Mouse (Mus musculus): Measurements from ENCODE around the gene Pcf11. TPM values are rescaled to one million over a fixed set of nuclear protein-coding genes. Genes with fewer than 3 reads are reported as not detected.

Gene Pcf11
- polyA plus RNA-seq (2015; fragmentation: Nextera tagmentation; extraction: Ambion mirVana), result 9.8 and 10.8 TPM in 2 replicates

GRCm38 (mm10) chr7:92669507-92670471, at the start of gene Pcf11:
Gene Pcf11 (minus strand): TSS chr7:92669934.
- DNase-seq (peak; percentile 93), ATAC-seq (ENCODE audit: low read depth) (peak; percentile 92)
- Histone ChIP-seq H3K4me3 (replicated peaks) (peak within 1 kb of the TSS; percentile 97), H3K4me2 (peak within 1 kb of the TSS; percentile 83), H3K9me3 (replicated peaks) (no peaks in the 10 kb centered on the region), H3K4me1 (replicated peaks) (peaks cover 29% of the 10 kb centered on the region), H3K27me3 (no peaks in the 10 kb centered on the region), H3K36me3 (peaks cover 10% of the 10 kb centered on the region), H3K27ac (peak within 1 kb of the TSS; percentile 97), H3K9ac (peak within 1 kb of the TSS; percentile 98)
- WGBS (ENCODE audit: insufficient replicate concordance), result under 1% methylated on average over 84 of the region's 88 CpGs

- Histone ChIP-seq H3K9me3 (replicated peaks) (no peaks in the 10 kb centered on the region), H3K9ac (no peak overlapping the region), H3K36me3 (no peaks in the 10 kb centered on the region), H3K4me1 (replicated peaks) (no peaks in the 10 kb centered on the region), H3K27ac (no peak overlapping the region), H3K4me2 (no peak overlapping the region), H3K4me3 (replicated peaks) (no peak overlapping the region), H3K27me3 (0 out of 2 replicates have a peak, but pooled peaks cover 7% of the 10 kb centered on the region)
- DNase-seq, result no peak
- 44% methylated on average over 1 of the region's 1 CpGs for WGBS (ENCODE audit: insufficient replicate concordance)
- no peak for ATAC-seq (ENCODE audit: low read depth)
These were observed 45.3 kb upstream of the Pcf11 start for GRCm38 (mm10) chr7:92715055-92715454.

- no peaks in the 10 kb centered on the region for H3K4me1 ChIP-seq (replicated peaks)
- WGBS (ENCODE audit: insufficient replicate concordance), result 31% methylated on average over 3 of the region's 3 CpGs
- H3K27ac ChIP-seq, result no peak overlapping the region
- H3K4me2 ChIP-seq, result no peak overlapping the region
- 0 out of 2 replicates have a peak, but pooled peaks cover 7% of the 10 kb centered on the region for H3K27me3 ChIP-seq
- DNase-seq (no peak), ATAC-seq (ENCODE audit: low read depth) (no peak)
- H3K9me3 ChIP-seq (replicated peaks), result no peaks in the 10 kb centered on the region
- H3K9ac ChIP-seq, result no peak overlapping the region
- no peak overlapping the region for H3K4me3 ChIP-seq (replicated peaks)
- H3K36me3 ChIP-seq, result no peaks in the 10 kb centered on the region
These were observed 41.9 kb upstream of the Pcf11 start for GRCm38 (mm10) chr7:92711593-92711992.

GRCm38 (mm10) chr7:92709573-92709972, 39.8 kb upstream of the Pcf11 start:
- DNase-seq, result no peak
- no peaks in the 10 kb centered on the region for H3K9me3 ChIP-seq (replicated peaks)
- H3K27ac ChIP-seq, result no peak overlapping the region
- no peaks in the 10 kb centered on the region for H3K4me1 ChIP-seq (replicated peaks)
- H3K27me3 ChIP-seq, result 0 out of 2 replicates have a peak, but pooled peaks cover 7% of the 10 kb centered on the region
- no peaks in the 10 kb centered on the region for H3K36me3 ChIP-seq
- 41% methylated on average over 2 of the region's 2 CpGs for WGBS (ENCODE audit: insufficient replicate concordance)
- H3K4me3 ChIP-seq (replicated peaks), result no peak overlapping the region
- no peak overlapping the region for H3K4me2 ChIP-seq
- no peak for ATAC-seq (ENCODE audit: low read depth)
- H3K9ac ChIP-seq, result no peak overlapping the region

GRCm38 (mm10) chr7:92706711-92707110, 37.0 kb upstream of the Pcf11 start:
- no peak overlapping the region for H3K4me3 ChIP-seq (replicated peaks)
- H3K27me3 ChIP-seq, result 0 out of 2 replicates have a peak, but pooled peaks cover 3% of the 10 kb centered on the region
- H3K4me2 ChIP-seq, result no peak overlapping the region
- no peak for DNase-seq
- WGBS (ENCODE audit: insufficient replicate concordance), result 69% methylated on average over 12 of the region's 12 CpGs
- H3K4me1 ChIP-seq (replicated peaks), result no peaks in the 10 kb centered on the region
- no peaks in the 10 kb centered on the region for H3K9me3 ChIP-seq (replicated peaks)
- H3K27ac ChIP-seq, result no peak overlapping the region
- ATAC-seq (ENCODE audit: low read depth), result no peak
- no peak overlapping the region for H3K9ac ChIP-seq
- H3K36me3 ChIP-seq, result no peaks in the 10 kb centered on the region

- no peak for ATAC-seq (ENCODE audit: low read depth)
- H3K4me1 ChIP-seq (replicated peaks), result no peaks in the 10 kb centered on the region
- H3K9ac ChIP-seq, result no peak overlapping the region
- H3K9me3 ChIP-seq (replicated peaks), result no peaks in the 10 kb centered on the region
- WGBS (ENCODE audit: insufficient replicate concordance), result 46% methylated on average over 2 of the region's 2 CpGs
- H3K4me3 ChIP-seq (replicated peaks), result no peak overlapping the region
- no peak for DNase-seq
- no peak overlapping the region for H3K4me2 ChIP-seq
- H3K27ac ChIP-seq, result no peak overlapping the region
- no peaks in the 10 kb centered on the region for H3K36me3 ChIP-seq
- H3K27me3 ChIP-seq, result no peaks in the 10 kb centered on the region
These were observed 35.8 kb upstream of the Pcf11 start for GRCm38 (mm10) chr7:92705534-92705933.

GRCm38 (mm10) chr7:92703661-92704060, 33.9 kb upstream of the Pcf11 start:
- DNase-seq, result no peak
- Histone ChIP-seq H3K36me3 (no peaks in the 10 kb centered on the region), H3K4me1 (replicated peaks) (no peaks in the 10 kb centered on the region)

GRCm38 (mm10) chr7:92698770-92699169, 29.0 kb upstream of the Pcf11 start:
- Histone ChIP-seq H3K9ac (no peak overlapping the region), H3K27ac (no peak overlapping the region), H3K4me3 (replicated peaks) (no peak overlapping the region), H3K27me3 (no peaks in the 10 kb centered on the region), H3K36me3 (no peaks in the 10 kb centered on the region), H3K4me1 (replicated peaks) (no peaks in the 10 kb centered on the region), H3K9me3 (replicated peaks) (no peaks in the 10 kb centered on the region), H3K4me2 (no peak overlapping the region)
- ATAC-seq (ENCODE audit: low read depth), result no peak
- DNase-seq, result no peak
- WGBS (ENCODE audit: insufficient replicate concordance), result 42% methylated on average over 5 of the region's 5 CpGs

More at GRCm38 (mm10) chr7:92703661-92704060, 33.9 kb upstream of the Pcf11 start:
- no peak overlapping the region for H3K4me2 ChIP-seq
- H3K4me3 ChIP-seq (replicated peaks), result no peak overlapping the region
- no peak for ATAC-seq (ENCODE audit: low read depth)
- H3K9ac ChIP-seq, result no peak overlapping the region
- H3K9me3 ChIP-seq (replicated peaks), result no peaks in the 10 kb centered on the region
- WGBS (ENCODE audit: insufficient replicate concordance), result 53% methylated on average over 1 of the region's 1 CpGs
- H3K27me3 ChIP-seq, result no peaks in the 10 kb centered on the region
- H3K27ac ChIP-seq, result no peak overlapping the region

GRCm38 (mm10) chr7:92696395-92696794, 26.7 kb upstream of the Pcf11 start:
- Histone ChIP-seq H3K27me3 (no peaks in the 10 kb centered on the region), H3K4me2 (no peak overlapping the region), H3K36me3 (no peaks in the 10 kb centered on the region), H3K9me3 (replicated peaks) (no peaks in the 10 kb centered on the region), H3K4me1 (replicated peaks) (no peaks in the 10 kb centered on the region), H3K9ac (no peak overlapping the region), H3K27ac (no peak overlapping the region), H3K4me3 (replicated peaks) (no peak overlapping the region)
- ATAC-seq (ENCODE audit: low read depth) (no peak), DNase-seq (no peak)
- WGBS (ENCODE audit: insufficient replicate concordance), result 89% methylated on average over 3 of the region's 3 CpGs

GRCm38 (mm10) chr7:92689101-92689500, 19.4 kb upstream of the Pcf11 start:
- H3K9me3 ChIP-seq (replicated peaks), result no peaks in the 10 kb centered on the region

GRCm38 (mm10) chr7:92688299-92688669, 18.6 kb upstream of the Pcf11 start:
- H3K36me3 ChIP-seq, result no peaks in the 10 kb centered on the region
- H3K4me2 ChIP-seq, result no peak overlapping the region
- H3K9ac ChIP-seq, result no peak overlapping the region
- H3K4me1 ChIP-seq (replicated peaks), result no peaks in the 10 kb centered on the region
- H3K27me3 ChIP-seq, result no peaks in the 10 kb centered on the region
- 58% methylated on average over 2 of the region's 2 CpGs for WGBS (ENCODE audit: insufficient replicate concordance)
- H3K9me3 ChIP-seq (replicated peaks), result no peaks in the 10 kb centered on the region
- H3K27ac ChIP-seq, result no peak overlapping the region
- ATAC-seq (ENCODE audit: low read depth) (no peak), DNase-seq (no peak)
- no peak overlapping the region for H3K4me3 ChIP-seq (replicated peaks)

More at GRCm38 (mm10) chr7:92689101-92689500, 19.4 kb upstream of the Pcf11 start:
- Histone ChIP-seq H3K27ac (no peak overlapping the region), H3K4me3 (replicated peaks) (no peak overlapping the region), H3K36me3 (no peaks in the 10 kb centered on the region), H3K4me1 (replicated peaks) (no peaks in the 10 kb centered on the region), H3K4me2 (no peak overlapping the region), H3K27me3 (no peaks in the 10 kb centered on the region), H3K9ac (no peak overlapping the region)
- 56% methylated on average over 2 of the region's 2 CpGs for WGBS (ENCODE audit: insufficient replicate concordance)
- ATAC-seq (ENCODE audit: low read depth), result no peak
- DNase-seq, result no peak
